Mouse (Mus musculus) heart, adult 9 months (tissue): Measurements from ENCODE around the gene Pdpk1.

ENCODE experiments used
- DNase-seq, 2 experiments: peaks; one replicate each; pipeline ENCODE4 v3.0.0; 2022; ENCODE audit warnings: low spot score in 2 of 2

The Pdpk1 gene

DNA sequence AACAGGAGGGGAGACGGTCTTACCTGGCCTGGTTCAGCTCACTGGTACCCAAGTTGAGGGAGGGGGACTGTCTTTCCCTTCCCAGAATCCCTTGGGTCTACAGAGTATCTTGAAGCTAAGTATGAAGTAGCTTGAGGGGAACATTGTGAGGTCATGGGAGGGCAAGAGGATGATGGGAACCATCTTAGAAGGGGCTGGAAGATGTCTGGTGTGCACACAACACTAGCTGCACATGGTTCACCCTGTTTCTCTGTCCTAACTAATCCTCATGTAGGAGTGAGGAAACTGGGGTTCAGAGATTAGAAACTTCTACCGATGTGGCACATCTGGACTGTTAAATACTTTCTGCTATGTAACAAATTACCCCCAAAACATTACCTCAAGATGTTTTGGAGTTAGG, at the start of gene Pdpk1:
Pdpk1 (minus strand) TSS at position 101 of the 400 bp plus-strand sequence.
- no peak for DNase-seq

- peak in 1 of 2 experiments; percentile 29 for DNase-seq
These were observed 49.0 kb upstream of the Pdpk1 start for GRCm38 (mm10) chr17:24199741-24200140.

- DNase-seq, result no peak
These were observed 48.5 kb upstream of the Pdpk1 start for GRCm38 (mm10) chr17:24199252-24199651.

GRCm38 (mm10) chr17:24197032-24197824, 46.5 kb upstream of the Pdpk1 start:
- no peak for DNase-seq

- DNase-seq, result no peak
These were observed 44.6 kb upstream of the Pdpk1 start for GRCm38 (mm10) chr17:24195349-24195748.

GRCm38 (mm10) chr17:24193769-24194168, 43.0 kb upstream of the Pdpk1 start:
- no peak for DNase-seq

GRCm38 (mm10) chr17:24193268-24193667, 42.5 kb upstream of the Pdpk1 start:
- DNase-seq, result no peak

DNA sequence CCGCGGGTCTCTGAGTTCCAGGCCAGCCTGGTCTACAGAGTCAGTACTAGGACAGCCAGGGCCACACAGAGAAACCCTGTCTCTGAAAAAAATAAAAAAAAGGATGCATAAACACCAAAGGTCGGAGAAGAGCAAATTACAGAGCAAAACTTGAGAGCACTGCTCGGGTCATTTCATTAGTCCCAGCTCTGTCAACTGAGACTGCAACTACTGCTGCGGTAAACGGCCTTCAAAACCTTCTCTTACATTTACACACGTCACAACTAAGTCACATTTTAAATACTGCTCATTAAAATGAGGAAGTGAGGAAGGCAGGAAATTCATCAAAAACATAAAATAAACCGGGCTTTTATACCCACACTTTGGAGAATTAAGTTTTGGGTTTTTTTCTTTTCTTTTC, 42.1 kb upstream of the Pdpk1 start:
- DNase-seq, result no peak

- DNase-seq, result no peak
These were observed 40.8 kb upstream of the Pdpk1 start for GRCm38 (mm10) chr17:24191481-24191880.

DNA sequence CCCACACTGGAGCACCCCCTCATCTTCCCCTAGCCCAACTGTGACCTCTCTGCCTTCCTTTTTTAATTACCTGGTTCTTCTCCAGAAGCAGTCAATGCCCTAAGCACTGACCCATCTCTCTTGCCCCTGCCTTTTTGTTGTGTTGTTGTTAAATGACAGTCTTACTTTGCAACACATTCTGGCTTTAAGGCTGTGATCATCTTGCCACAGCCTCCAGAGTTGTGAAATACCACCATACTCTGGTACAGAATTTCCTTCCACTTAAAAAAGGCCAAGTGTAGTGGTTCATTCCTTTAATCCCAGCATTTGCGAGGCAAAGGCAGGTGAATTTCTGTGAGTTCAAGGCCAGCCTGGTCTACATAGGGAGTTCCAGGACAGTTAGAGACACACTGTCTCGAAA, 40.2 kb upstream of the Pdpk1 start:
- no peak for DNase-seq

DNA sequence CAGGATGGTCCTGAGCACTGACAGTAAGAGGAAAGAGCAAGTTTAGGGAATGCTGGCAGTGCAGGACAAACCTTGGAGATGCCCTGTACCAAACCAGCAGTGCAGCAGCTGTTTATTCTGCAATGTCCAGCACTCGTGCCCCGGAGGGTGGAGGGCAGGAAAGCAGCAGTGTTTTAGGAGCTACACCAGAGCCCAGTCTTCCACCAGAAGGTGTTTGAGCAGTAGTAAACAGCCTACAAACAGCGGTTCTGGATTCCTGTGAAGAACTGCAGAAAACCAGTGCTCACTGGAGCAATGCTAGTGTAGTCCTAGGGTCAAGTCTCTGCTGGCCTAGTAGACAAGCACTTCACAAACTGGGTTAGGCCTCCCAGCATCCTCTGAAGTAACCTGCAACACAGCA, 23.5 kb upstream of the Pdpk1 start:
- no peak for DNase-seq

GRCm38 (mm10) chr17:24173423-24173822, 22.7 kb upstream of the Pdpk1 start:
- peak; percentile 20 to 58 for DNase-seq

DNA sequence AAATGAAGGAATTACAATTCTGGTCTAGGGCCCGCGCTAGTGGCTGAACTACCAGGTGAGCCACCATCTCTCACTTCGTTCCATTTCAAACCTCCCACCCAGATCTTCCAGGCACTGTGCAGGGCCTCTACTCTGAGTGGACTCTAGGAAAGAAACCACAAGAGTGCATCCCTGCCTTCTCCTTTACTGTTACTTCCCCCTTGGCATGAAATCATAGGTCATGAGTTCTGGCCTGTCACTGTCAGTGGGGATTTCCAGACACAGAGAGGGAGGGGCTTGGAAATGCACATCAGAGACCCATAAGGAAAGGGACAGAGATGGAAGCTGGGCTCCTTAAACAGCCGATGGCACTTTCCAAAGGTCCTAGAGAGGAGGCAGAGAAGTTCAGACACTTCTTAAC, 21.0 kb upstream of the Pdpk1 start:
- DNase-seq, result peak in 1 of 2 experiments; percentile 27

- peak in 1 of 2 experiments; percentile 24 for DNase-seq
These were observed 20.0 kb upstream of the Pdpk1 start for GRCm38 (mm10) chr17:24170729-24171128.

DNA sequence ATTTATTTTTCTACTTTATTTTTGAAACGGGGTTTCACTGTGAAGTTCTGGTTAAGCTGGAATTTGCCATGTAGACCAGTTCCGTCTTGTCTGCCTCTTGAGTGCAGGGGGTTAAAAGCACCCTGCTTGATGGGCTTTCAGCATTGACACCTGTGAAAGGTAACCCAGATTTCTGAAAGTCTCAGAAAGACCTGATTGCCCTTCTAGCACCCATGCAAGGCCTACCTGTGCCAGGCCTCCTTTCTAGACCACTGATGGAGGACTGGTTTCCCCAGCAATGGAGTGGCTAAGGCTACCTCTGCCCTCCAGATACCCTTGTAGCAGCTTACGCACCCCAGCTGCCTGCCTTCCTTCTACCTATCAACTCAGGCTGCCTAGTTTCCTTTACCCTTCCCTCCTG, 19.4 kb upstream of the Pdpk1 start:
- no peak for DNase-seq

DNA sequence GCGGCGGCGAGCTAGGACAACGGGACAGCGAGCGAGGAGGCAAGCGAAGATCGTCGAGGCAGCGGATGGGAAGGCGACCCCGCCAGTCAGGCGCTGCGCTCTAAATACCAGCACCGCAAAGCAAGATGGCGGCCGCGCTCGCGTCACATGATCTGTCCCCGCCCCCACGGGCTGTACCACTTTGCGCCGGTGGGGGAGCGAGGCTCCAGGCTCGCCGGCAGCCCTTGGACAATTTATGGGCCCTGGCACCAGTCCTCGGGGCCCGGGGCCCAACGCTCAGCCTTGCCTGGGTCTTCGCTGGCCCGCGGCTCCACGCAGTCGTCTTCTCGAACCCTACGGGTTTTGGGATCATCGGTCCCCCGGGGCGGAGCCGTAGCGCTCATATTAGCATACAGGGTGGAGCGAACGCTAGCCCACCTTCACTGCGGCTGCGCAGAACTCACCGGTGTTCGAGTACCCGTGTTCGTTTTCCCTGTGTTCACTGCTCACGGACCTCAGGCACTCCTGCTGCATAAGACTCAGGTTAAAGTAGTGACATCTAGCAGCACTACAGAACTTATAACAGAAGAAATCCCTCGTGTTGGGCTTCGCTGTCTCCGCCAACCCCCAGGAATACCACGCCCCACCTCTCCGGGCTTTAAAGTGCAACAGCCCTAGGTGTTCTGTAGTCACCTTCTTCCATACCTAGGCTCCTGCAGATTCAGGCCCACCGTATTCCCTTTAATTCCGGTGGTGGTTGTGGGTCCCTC, 18.8 kb upstream of the Pdpk1 start, which contains the start of gene Atp6v0c:
Atp6v0c (minus strand) TSS at position 386 of the 749 bp plus-strand sequence.
- peak; percentile 94 to 96 for DNase-seq

DNA sequence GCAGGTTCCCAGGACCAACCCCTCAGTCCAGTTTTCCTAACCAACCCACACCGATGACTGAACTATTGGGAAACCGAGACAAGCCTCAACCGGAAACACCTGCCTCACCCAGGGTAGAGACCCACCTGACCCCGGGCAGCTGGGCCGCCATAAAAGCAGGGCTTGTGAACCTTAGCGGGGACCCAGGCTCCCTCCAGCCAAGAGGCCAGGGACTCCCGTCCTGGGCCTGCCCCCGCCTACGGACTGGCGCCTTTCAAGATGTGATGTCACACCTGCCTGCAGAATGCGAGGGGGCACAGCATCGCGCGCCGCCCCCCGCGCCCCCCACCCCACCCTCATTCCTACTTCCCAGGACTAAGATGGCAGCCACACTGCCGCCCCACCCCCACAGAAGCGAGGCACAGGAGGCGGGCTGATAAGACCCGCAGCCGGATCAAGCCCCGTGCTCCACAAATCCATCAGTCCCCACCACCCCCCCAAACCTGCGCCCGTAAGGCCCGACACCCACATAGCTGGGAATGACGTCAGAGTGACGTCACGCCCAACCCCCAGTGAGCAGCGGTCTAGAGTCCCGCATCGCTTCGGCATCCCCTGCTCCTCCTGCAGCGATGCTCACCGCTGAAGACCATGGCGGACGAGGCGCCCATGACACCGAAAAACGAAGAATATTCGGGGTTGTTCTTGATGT, 18.0 kb upstream of the Pdpk1 start:
- peak; percentile 49 to 56 for DNase-seq

GRCm38 (mm10) chr17:24167891-24168505, 17.3 kb upstream of the Pdpk1 start:
- no peak for DNase-seq

DNA sequence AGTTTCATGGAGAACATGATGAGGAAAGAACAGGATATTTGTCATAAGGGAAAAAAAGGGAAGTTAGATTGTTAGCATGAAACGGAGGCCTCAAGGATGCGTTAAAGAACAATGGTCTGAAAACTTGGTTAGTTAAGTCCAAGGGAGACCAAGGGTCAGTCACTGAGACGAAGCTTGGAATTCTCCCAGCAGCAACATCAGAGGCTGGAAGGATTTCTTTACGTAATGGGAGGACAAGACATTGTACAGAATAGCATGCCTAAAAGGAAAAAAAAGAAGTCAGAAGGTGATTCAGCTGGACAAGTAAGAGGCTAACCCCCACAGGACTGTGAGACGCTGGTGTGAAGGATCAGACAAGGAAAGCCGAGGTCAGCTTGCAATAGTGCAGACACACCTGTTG, 16.4 kb upstream of the Pdpk1 start:
- no peak for DNase-seq

DNA sequence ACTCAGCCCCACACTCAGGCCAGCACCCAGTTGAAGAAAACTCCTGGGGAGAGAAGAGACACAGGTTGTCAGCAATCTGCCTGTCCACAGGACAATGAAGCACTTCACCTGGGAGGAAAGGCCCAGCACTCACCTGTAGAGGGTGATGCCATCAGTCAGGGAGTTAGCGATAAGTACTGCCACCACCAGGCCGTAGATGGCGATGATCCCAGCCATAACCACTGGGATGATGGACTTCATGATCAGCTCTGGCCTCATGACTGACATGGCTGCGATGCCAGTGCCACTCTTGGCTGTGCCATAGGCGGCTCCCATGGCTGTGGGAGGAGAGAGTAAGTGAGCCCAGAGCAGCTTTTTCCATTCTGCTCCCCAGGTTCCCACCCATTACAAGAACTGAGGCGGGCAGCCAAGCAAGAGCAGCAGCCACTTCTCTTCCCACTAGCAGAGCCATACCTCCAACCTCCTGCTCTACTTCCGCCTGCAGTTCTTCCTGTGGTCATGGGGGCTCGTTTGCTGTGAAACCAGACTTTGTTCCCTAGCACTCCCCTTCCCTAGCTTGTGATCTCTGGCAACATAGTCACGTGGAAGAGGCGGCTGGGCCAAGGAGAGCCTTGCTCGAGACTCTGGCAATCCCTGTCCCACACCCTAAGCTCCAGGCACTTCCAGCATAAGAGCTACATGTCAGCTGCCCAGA, 14.0 kb upstream of the Pdpk1 start:
- DNase-seq, result no peak
